Mouse (Mus musculus) embryonic facial prominence, embryonic 15.5 days (tissue): ENCODE measurements around the gene Rbm20. TPM values are rescaled to one million over a fixed set of nuclear protein-coding genes. Genes with fewer than 3 reads are reported as not detected.

Source experiments
- ATAC-seq: fragments of 200-750 bp; cut with Nextera tagmentation; 2 replicates; pipeline ENCODE4 v1.8.0; 2017; ENCODE audit warnings: low read depth, moderate TSS enrichment; ENCODE audit not compliant: insufficient number of reproducible peaks, low FRiP score, low TSS enrichment
- H3K27ac ChIP-seq: fragments of 300-500 bp; sonication (generic); replicated peaks from 2 replicates; pipeline ENCODE4 v1.5.1; 2015; ENCODE audit warnings: mild to moderate bottlenecking, inconsistent platforms
- H3K27me3 ChIP-seq: fragments of 300-500 bp; sonication (generic); 2 replicates; pipeline ENCODE4 v1.6.1; 2015; ENCODE audit warnings: inconsistent platforms
- H3K36me3 ChIP-seq: fragments of 300-500 bp; sonication (generic); 2 replicates; pipeline ENCODE4 v1.6.1; 2015; ENCODE audit warnings: mild to moderate bottlenecking, inconsistent platforms
- H3K4me1 ChIP-seq: fragments of 300-500 bp; sonication (generic); 2 replicates; pipeline ENCODE4 v1.6.1; 2015; ENCODE audit warnings: inconsistent platforms
- H3K4me2 ChIP-seq: fragments of 300-500 bp; sonication (generic); replicated peaks from 2 replicates; pipeline ENCODE4 v1.6.1; 2015; ENCODE audit warnings: mild to moderate bottlenecking, inconsistent platforms
- H3K4me3 ChIP-seq: fragments of 300-500 bp; sonication (generic); replicated peaks from 2 replicates; pipeline ENCODE4 v1.5.1; 2015; ENCODE audit warnings: mild to moderate bottlenecking, inconsistent platforms
- H3K9ac ChIP-seq: fragments of 300-500 bp; sonication (generic); 2 replicates; pipeline ENCODE4 v1.6.1; 2015; ENCODE audit warnings: inconsistent platforms
- H3K9me3 ChIP-seq: fragments of 300-500 bp; sonication (generic); replicated peaks from 2 replicates; pipeline ENCODE4 v1.6.1; 2016; ENCODE audit warnings: inconsistent platforms
- WGBS: fragments of 180-500 bp; shearing (Covaris S2); methylation state at CpG from one replicate; pipeline ENCODE4 v1.1.7; 2015; 5-methylcytosine and 5-hydroxymethylcytosine counted together
- polyA plus RNA-seq: library from polyadenylated mRNA; unstranded; fragments of >200 nt; fragmentation: Nextera tagmentation; extraction: Ambion mirVana; gene quantifications from 2 replicates; pipeline ENCODE4 v1.2.1, GENCODE M21; 2015

Gene Rbm20
- 5.5 and 6.2 TPM in 2 replicates for polyA plus RNA-seq

DNA sequence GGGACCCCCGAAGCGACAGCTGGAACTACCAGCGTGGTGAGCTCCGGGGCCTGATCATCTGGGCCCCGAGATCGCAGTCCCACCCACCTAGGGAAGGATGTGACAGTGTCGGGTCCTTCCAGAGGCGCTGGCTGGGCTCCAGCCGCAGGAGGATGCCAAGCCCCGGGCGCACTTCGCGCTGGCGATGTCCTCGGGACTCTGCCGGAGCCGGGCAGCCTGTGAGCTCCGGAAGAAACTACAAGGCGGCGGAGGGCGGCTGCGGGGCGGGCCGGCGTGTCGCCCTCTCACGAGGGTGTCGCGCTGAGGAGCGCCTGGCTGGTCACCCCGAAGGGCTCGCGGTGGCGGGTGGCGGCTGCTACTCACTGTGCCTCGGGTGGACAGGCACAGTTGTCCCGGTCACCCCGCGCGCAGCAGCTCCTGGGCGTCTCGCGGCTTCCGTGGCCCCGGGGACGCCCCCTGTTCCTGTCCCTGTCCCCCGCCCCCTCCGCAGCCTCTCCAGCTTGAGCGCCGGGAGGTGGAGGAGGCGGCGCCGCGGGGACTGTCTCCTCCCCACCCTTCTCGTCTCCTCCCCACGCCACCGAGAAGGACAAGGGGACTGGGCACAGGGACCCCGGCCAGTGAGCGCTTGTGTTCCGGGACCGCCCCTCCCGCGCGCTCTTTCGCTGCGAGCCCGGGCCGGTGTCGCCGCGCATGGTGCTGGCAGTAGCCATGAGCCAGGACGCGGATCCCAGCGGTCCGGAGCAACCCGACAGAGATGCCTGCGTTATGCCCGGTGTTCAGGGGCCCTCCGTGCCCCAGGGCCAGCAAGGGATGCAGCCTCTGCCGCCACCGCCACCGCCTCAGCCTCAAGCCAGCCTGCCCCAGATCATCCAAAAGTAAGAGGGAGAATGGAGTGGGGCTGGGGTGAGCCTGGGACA, at the start of gene Rbm20:
Gene Rbm20, plus strand, starts transcription at position 589 of the 917 bp plus-strand sequence.
- Histone ChIP-seq H3K27me3 (peaks cover 43% of the 10 kb centered on the region), H3K27ac (no peak within 1 kb of the TSS), H3K36me3 (no peaks in the 10 kb centered on the region), H3K4me3 (peak within 1 kb of the TSS; percentile 64), H3K9ac (peak within 1 kb of the TSS; percentile 26; the same call in 1 of the 2 replicates), H3K9me3 (no peaks in the 10 kb centered on the region), H3K4me1 (peaks cover 25% of the 10 kb centered on the region), H3K4me2 (peak within 1 kb of the TSS; percentile 100)
- under 1% methylated on average over 77 of the region's 82 CpGs for WGBS
- peak; percentile 80 for ATAC-seq

GRCm38 (mm10) chr19:53638041-53638440, 39.1 kb upstream of the Rbm20 start:
- Histone ChIP-seq H3K9ac (no peak overlapping the region), H3K36me3 (peaks cover 74% of the 10 kb centered on the region), H3K4me1 (no peaks in the 10 kb centered on the region), H3K9me3 (no peaks in the 10 kb centered on the region), H3K27me3 (no peaks in the 10 kb centered on the region), H3K4me3 (no peak overlapping the region), H3K4me2 (no peak overlapping the region), H3K27ac (no peak overlapping the region)
- no peak for ATAC-seq
- WGBS, result 78% methylated on average over 2 of the region's 2 CpGs

DNA sequence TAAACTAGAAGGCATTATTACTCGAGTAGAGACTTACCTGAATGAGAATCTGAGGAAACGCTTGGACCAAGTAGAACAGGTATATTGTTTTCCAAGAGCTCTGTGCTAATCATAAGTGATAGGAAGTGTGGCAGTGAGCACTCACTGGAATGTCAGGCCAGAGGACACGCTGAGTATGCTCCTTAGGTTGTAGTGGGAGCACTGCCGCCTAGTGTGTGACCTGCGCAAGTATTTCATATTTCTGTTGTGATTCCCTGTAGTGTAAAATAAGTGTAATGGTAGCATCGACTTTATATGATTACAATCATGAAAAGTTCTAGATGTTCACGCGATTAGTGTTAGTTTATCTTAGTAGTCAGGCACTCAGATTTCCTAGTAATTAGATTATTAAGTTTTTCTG, 38.4 kb upstream of the Rbm20 start:
- Histone ChIP-seq H3K4me1 (no peaks in the 10 kb centered on the region), H3K9me3 (no peaks in the 10 kb centered on the region), H3K4me3 (no peak overlapping the region), H3K27ac (no peak overlapping the region), H3K27me3 (no peaks in the 10 kb centered on the region), H3K4me2 (no peak overlapping the region), H3K36me3 (peaks cover 75% of the 10 kb centered on the region), H3K9ac (no peak overlapping the region)
- no peak for ATAC-seq
- 89% methylated on average over 8 of the region's 8 CpGs for WGBS

DNA sequence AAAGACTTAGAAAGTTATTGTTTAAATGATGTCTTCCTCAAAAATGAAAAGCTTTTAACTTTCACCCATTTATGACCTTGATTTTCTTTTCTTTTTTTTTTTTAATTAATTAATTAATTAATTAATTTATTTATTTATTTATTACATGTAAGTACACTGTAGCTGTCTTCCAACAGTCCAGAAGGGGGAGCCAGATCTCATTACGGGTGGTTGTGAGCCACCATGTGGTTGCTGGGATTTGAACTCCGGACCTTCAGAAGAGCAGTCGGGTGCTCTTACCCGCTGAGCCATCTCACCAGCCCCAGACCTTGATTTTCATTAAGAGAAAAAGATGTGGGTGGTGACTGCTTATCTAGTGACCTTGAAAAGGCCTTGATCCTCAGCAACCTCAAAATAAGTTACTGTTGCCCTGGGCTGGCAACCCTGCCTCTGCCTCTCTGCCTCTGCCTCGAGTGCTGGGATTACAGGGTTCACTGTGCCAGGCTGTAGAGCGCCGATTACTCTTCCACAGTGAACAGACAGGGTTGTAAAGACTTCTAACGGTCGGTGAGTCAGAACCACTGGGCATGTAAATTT, 33.0 kb upstream of the Rbm20 start:
- Histone ChIP-seq H3K27me3 (no peaks in the 10 kb centered on the region), H3K4me2 (no peak overlapping the region), H3K4me1 (peaks cover 6% of the 10 kb centered on the region), H3K36me3 (peaks cover 69% of the 10 kb centered on the region), H3K9me3 (no peaks in the 10 kb centered on the region), H3K27ac (no peak overlapping the region), H3K9ac (no peak overlapping the region), H3K4me3 (no peak overlapping the region)
- no peak for ATAC-seq
- WGBS, result 92% methylated on average over 9 of the region's 9 CpGs

GRCm38 (mm10) chr19:53647301-53647700, 29.8 kb upstream of the Rbm20 start:
- Histone ChIP-seq H3K27ac (no peak overlapping the region), H3K9me3 (no peaks in the 10 kb centered on the region), H3K36me3 (peaks cover 41% of the 10 kb centered on the region), H3K4me2 (no peak overlapping the region), H3K27me3 (no peaks in the 10 kb centered on the region), H3K9ac (no peak overlapping the region), H3K4me3 (no peak overlapping the region), H3K4me1 (peaks cover 14% of the 10 kb centered on the region)
- WGBS, result 77% methylated on average over 9 of the region's 9 CpGs
- no peak for ATAC-seq

GRCm38 (mm10) chr19:53648056-53648455, 29.1 kb upstream of the Rbm20 start:
- Histone ChIP-seq H3K27me3 (no peaks in the 10 kb centered on the region), H3K4me2 (no peak overlapping the region), H3K27ac (no peak overlapping the region), H3K36me3 (peaks cover 38% of the 10 kb centered on the region), H3K4me3 (no peak overlapping the region), H3K4me1 (peaks cover 21% of the 10 kb centered on the region), H3K9me3 (no peaks in the 10 kb centered on the region), H3K9ac (no peak overlapping the region)
- no peak for ATAC-seq
- WGBS, result 47% methylated on average over 5 of the region's 5 CpGs

GRCm38 (mm10) chr19:53648802-53649236, 28.3 kb upstream of the Rbm20 start:
- Histone ChIP-seq H3K9me3 (no peaks in the 10 kb centered on the region), H3K27me3 (no peaks in the 10 kb centered on the region), H3K4me1 (peaks cover 25% of the 10 kb centered on the region), H3K4me3 (no peak overlapping the region), H3K27ac (no peak overlapping the region), H3K36me3 (peaks cover 31% of the 10 kb centered on the region), H3K9ac (no peak overlapping the region), H3K4me2 (no peak overlapping the region)
- ATAC-seq, result no peak
- WGBS, result 39% methylated on average over 10 of the region's 10 CpGs

GRCm38 (mm10) chr19:53649361-53649760, 27.7 kb upstream of the Rbm20 start:
- peaks cover 27% of the 10 kb centered on the region for H3K36me3 ChIP-seq
- ATAC-seq, result no peak
- H3K9ac ChIP-seq, result no peak overlapping the region
- H3K4me2 ChIP-seq, result no peak overlapping the region
- H3K4me3 ChIP-seq, result no peak overlapping the region
- H3K27me3 ChIP-seq, result no peaks in the 10 kb centered on the region
- peaks cover 31% of the 10 kb centered on the region for H3K4me1 ChIP-seq
- H3K27ac ChIP-seq, result no peak overlapping the region
- H3K9me3 ChIP-seq, result no peaks in the 10 kb centered on the region
- WGBS, result 78% methylated on average over 6 of the region's 6 CpGs

DNA sequence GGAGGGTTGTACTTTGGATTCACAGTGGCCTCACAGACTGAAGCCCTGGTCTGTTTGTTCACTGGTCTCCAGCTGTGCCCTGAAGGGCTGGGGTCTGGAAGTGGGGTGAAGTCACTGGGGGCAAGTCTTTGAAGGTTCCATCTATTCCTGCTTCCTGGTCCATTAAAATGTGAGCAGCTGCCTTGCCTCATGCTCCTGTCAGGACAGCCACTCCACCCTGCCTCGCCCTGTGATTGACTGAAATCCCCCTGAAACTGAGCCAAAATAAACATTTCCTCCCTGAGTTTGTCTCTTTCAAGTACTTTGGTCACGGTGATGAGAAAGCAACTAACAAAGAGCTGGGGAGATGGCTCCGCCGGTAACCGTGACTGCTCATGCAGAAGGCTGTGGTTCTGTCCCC, 27.3 kb upstream of the Rbm20 start:
- H3K4me3 ChIP-seq, result no peak overlapping the region
- H3K36me3 ChIP-seq, result peaks cover 26% of the 10 kb centered on the region
- WGBS, result 38% methylated on average over 5 of the region's 5 CpGs
- ATAC-seq, result 0 out of 2 replicates have a peak, but pooled peaks have one; percentile 2
- no peaks in the 10 kb centered on the region for H3K9me3 ChIP-seq
- H3K27me3 ChIP-seq, result no peaks in the 10 kb centered on the region
- H3K4me2 ChIP-seq, result no peak overlapping the region
- no peak overlapping the region for H3K9ac ChIP-seq
- no peak overlapping the region for H3K27ac ChIP-seq
- peaks cover 33% of the 10 kb centered on the region for H3K4me1 ChIP-seq

DNA sequence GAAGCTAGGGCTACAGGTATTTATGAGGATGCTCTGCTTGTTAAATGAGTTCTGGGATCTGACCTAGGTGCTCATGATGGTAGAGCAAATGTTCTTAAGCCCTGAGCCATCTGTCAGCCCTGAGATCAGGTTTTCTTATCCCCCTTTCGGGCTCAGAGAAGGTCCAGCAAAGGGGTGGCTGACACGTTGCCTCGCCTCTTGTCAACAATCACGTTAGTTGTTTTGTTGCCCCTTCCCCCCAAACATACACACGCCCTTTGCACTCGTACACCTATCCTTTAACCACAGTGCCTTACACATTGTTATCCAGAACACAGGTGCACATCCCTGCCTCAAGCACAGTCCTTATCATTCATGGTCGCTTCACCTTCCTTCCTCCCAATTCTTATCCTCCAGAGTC, 26.2 kb upstream of the Rbm20 start:
- no peak for ATAC-seq
- H3K4me2 ChIP-seq, result no peak overlapping the region
- H3K9me3 ChIP-seq, result no peaks in the 10 kb centered on the region
- peaks cover 33% of the 10 kb centered on the region for H3K4me1 ChIP-seq
- H3K9ac ChIP-seq, result no peak overlapping the region
- 78% methylated on average over 7 of the region's 7 CpGs for WGBS
- no peak overlapping the region for H3K27ac ChIP-seq
- H3K36me3 ChIP-seq, result peaks cover 16% of the 10 kb centered on the region
- no peak overlapping the region for H3K4me3 ChIP-seq
- no peaks in the 10 kb centered on the region for H3K27me3 ChIP-seq

DNA sequence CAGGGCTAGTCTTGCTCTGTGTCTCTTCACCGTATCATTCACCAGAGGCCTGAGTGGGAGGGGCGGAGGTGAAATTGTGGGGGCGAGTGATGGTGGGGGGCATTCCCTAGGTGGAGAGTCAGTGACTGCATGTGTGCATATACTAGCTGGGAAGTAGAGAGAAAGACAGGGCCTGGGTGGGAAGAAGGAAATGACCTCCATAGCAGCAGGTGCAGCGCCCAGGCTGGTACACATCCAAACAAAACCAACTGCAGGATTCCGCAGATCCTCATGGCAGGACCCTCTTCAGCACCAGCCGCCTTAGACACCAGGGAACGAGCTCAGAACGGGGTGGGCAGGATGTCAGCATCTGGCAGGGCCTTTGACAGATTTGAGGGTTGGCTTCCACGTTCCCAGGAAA, 24.8 kb upstream of the Rbm20 start:
- peaks cover 33% of the 10 kb centered on the region for H3K4me1 ChIP-seq
- no peaks in the 10 kb centered on the region for H3K9me3 ChIP-seq
- H3K4me3 ChIP-seq, result no peak overlapping the region
- H3K36me3 ChIP-seq, result peaks cover 4% of the 10 kb centered on the region
- 67% methylated on average over 9 of the region's 9 CpGs for WGBS
- no peak overlapping the region for H3K9ac ChIP-seq
- H3K27ac ChIP-seq, result no peak overlapping the region
- H3K27me3 ChIP-seq, result no peaks in the 10 kb centered on the region
- no peak for ATAC-seq
- H3K4me2 ChIP-seq, result no peak overlapping the region
